Mouse (Mus musculus) olfactory bulb, adult 2 months (tissue): ENCODE measurements around the gene Slc7a14. TPM values are rescaled to one million over a fixed set of nuclear protein-coding genes. Genes with fewer than 3 reads are reported as not detected.

ENCODE experiments used
- H3K27ac ChIP-seq: fragments of 200-500 bp; 2 replicates; pipeline ENCODE4 v1.5.1; 2012; ENCODE audit warnings: low read depth, low read length; ENCODE audit not compliant: insufficient read depth
- H3K4me1 ChIP-seq: fragments of 200-500 bp; 2 replicates; pipeline ENCODE4 v1.6.1; 2012; ENCODE audit warnings: low read length; ENCODE audit not compliant: control insufficient read depth, insufficient read depth
- H3K4me3 ChIP-seq: fragments of 200-500 bp; 2 replicates; pipeline ENCODE4 v1.5.1; 2012; ENCODE audit warnings: mild to moderate bottlenecking, low read depth, low read length, moderate library complexity; ENCODE audit not compliant: insufficient read depth
- CTCF ChIP-seq: fragments of 200-500 bp; IDR thresholded peaks from 2 replicates; pipeline ENCODE4 v1.5.1; 2012; ENCODE audit warnings: low read depth, mild to moderate bottlenecking, low read length, moderate library complexity; ENCODE audit not compliant: insufficient read depth
- POLR2A ChIP-seq: fragments of 200-500 bp; IDR thresholded peaks from 2 replicates; pipeline ENCODE4 v1.6.1; 2012; ENCODE audit warnings: mild to moderate bottlenecking, low read depth, low read length, moderate library complexity; ENCODE audit not compliant: insufficient read depth
- WGBS: fragments of 180-500 bp; shearing (Covaris S2); methylation state at CpG from one replicate; pipeline ENCODE4 v1.1.7; 2018; 5-methylcytosine and 5-hydroxymethylcytosine counted together
- polyA plus RNA-seq: library from polyadenylated mRNA; stranded (reverse); fragments of >200 nt; gene quantifications from 2 replicates; pipeline ENCODE4 v1.2.4, GENCODE M21; 2012; ENCODE audit warnings: low replicate concordance; ENCODE audit not compliant: missing spikeins, insufficient read depth, insufficient read length

Gene Slc7a14
- polyA plus RNA-seq, 1 experiment: not detected

DNA sequence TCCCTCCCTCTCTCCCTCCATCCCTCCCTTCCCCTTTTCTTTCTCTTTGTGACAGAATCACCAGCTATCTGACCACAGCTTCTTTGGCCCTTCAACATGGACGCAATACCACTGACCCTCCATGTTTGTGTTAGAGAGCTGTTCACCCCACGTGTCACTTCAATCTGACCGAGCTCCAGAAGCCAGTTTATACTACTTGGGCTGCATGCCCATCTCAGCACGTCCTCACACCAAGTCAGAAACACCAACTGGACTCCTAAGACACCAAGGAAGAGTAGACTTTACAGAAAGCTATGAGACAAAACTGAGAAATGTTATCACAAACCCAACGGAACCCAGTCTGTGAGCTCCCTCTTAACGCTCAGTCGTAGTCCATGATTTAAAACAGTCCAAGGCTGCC is 43.2 kb downstream of the Slc7a14 start:
- Histone ChIP-seq H3K4me1 (peaks cover 2% of the 10 kb centered on the region; the same call in 1 of the 2 replicates), H3K27ac (no peak overlapping the region), H3K4me3 (no peak overlapping the region)
- TF ChIP-seq POLR2A (no peak), CTCF (no peak)
- WGBS: 92% methylated on average over 7 of the region's 7 CpGs

DNA sequence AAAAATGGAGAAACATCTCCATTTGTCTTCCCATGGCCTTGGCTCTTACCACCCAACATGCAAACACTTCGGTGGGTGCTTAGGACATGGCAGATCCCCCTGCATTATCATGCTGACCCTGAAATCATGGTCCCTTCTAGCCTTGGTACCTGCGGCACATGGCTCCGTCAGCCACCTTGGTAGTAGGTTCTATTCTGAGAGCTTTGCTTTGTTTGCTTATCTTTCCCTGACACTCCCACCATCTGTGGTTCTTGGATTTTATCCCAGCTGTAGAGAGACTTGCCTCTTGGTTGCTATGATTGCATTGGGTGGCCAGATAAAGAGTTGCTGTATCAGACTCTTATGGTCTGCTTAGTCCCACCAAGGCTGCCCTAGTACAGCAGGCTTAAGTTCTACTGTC is 46.6 kb downstream of the Slc7a14 start:
- Histone ChIP-seq H3K27ac (no peak overlapping the region), H3K4me3 (no peak overlapping the region), H3K4me1 (peaks cover 6% of the 10 kb centered on the region; the same call in 1 of the 2 replicates)
- 88% methylated on average over 3 of the region's 3 CpGs for WGBS
- TF ChIP-seq POLR2A (no peak), CTCF (no peak)

- 42% methylated on average over 7 of the region's 7 CpGs for WGBS
- H3K4me3 ChIP-seq: no peak overlapping the region
- no peak for TF ChIP-seq CTCF
- TF ChIP-seq POLR2A: no peak
- H3K4me1 ChIP-seq: peaks cover 6% of the 10 kb centered on the region; the same call in 1 of the 2 replicates
- no peak overlapping the region for H3K27ac ChIP-seq
Observed at GRCm38 (mm10) chr3:31261418-31262014, 48.7 kb downstream of the Slc7a14 start.

GRCm38 (mm10) chr3:31260964-31261346 is 49.2 kb downstream of the Slc7a14 start:
- Histone ChIP-seq H3K27ac (no peak overlapping the region), H3K4me3 (no peak overlapping the region), H3K4me1 (peaks cover 6% of the 10 kb centered on the region; the same call in 1 of the 2 replicates)
- TF ChIP-seq POLR2A: no peak
- TF ChIP-seq CTCF: no peak
- 60% methylated on average over 3 of the region's 3 CpGs for WGBS

GRCm38 (mm10) chr3:31260329-31260963 is 49.7 kb downstream of the Slc7a14 start:
- Histone ChIP-seq H3K4me3 (no peak overlapping the region), H3K4me1 (peaks cover 6% of the 10 kb centered on the region; the same call in 1 of the 2 replicates), H3K27ac (no peak overlapping the region)
- TF ChIP-seq POLR2A (no peak), CTCF (no peak)
- 57% methylated on average over 7 of the region's 7 CpGs for WGBS

DNA sequence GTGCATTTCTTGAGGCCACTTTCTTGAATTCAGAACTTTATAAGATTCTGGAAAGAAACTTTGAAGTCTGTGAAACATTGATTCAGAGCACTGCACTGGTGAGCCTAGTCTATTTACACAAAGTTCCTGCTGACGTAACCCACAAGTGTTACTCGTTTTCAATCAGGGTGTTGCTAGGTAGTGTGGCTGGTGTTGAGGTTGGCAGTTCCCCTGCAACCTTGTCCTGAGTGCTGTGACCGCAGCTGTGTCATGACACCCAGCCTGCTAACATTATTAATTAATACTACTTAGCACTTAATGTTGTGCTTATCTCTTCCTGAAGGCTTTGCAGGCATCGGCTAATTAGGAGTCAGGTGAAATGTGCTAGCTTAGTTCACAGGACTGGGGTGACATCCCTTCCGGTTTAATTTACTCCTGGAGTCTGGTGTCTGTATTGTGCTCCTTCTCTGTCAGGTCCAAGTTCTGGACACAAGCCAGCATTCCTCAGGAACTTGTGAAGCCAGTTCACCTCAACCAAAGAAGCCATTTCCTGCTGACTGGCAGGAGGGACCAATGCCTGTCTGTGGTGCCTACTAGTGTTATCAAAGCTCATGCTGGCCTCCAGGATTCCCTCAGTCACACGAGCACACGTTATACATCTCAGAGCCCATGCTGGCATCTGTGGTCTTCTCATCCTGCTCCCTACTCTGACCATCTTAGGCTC is 50.5 kb downstream of the Slc7a14 start:
- 80% methylated on average over 7 of the region's 7 CpGs for WGBS
- TF ChIP-seq POLR2A (no peak), CTCF (no peak)
- Histone ChIP-seq H3K27ac (no peak overlapping the region), H3K4me3 (no peak overlapping the region), H3K4me1 (peaks cover 6% of the 10 kb centered on the region; the same call in 1 of the 2 replicates)

- H3K4me3 ChIP-seq: no peak overlapping the region
- peaks cover 2% of the 10 kb centered on the region; the same call in 1 of the 2 replicates for H3K4me1 ChIP-seq
- TF ChIP-seq POLR2A (no peak), CTCF (no peak)
- H3K27ac ChIP-seq: no peak overlapping the region
- WGBS: 58% methylated on average over 7 of the region's 7 CpGs
Observed at GRCm38 (mm10) chr3:31254427-31254826, 55.8 kb downstream of the Slc7a14 start.

DNA sequence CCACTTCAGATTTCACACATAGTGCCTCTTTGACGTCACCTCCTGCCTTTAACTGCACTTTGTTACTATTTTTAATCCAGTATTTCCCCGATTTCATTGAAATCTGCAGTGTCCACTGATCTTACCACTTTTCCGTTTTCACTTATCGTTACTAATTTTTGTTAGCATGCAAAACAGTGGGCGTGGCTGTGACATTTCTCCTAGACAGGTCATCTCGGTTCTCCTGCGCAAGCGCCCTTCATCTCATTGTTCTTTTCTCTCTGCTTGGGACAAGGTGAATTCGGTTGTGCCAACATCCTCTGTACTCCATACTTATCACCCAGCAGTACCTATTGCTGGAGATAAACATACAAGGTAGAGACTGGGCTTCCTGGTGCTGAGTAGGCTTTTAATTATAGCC is 56.3 kb downstream of the Slc7a14 start:
- no peak for TF ChIP-seq CTCF
- no peak for TF ChIP-seq POLR2A
- Histone ChIP-seq H3K4me1 (peaks cover 2% of the 10 kb centered on the region; the same call in 1 of the 2 replicates), H3K27ac (no peak overlapping the region), H3K4me3 (no peak overlapping the region)
- WGBS: 92% methylated on average over 9 of the region's 9 CpGs

DNA sequence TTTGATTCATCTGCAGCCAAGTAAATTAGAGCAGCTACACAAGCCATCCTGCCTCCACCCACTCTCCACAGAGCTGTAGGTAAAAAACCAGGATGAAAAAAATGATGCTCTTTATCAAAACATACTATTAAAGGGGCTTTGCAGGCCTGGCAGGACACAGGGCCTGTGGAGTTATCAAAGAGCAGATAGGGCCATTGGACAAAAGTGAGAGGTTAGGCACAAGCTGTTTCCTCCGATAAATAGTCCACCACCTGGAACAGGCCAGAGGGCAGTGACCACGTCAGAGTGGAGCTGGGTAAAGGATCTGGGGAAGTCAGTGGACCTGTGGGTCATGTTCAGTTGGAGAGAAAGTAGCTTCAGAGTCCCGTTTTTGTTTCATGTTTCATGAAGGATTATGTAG is 57.6 kb downstream of the Slc7a14 start:
- H3K27ac ChIP-seq: no peak overlapping the region
- 79% methylated on average over 3 of the region's 3 CpGs for WGBS
- no peak for TF ChIP-seq CTCF
- no peak for TF ChIP-seq POLR2A
- peaks cover 2% of the 10 kb centered on the region; the same call in 1 of the 2 replicates for H3K4me1 ChIP-seq
- no peak overlapping the region for H3K4me3 ChIP-seq
